Mouse (Mus musculus): ENCODE data around the gene Ccl19.
"Not testable (repeated sequence)": the region's sequence is repeated elsewhere in the genome, so short reads cannot be mapped to it uniquely, and the experiment has no call there.

Ccl19 gene

GRCm38 (mm10) chr4:42756477-42756876, at the start of gene Ccl19:
Ccl19 (minus strand) TSS chr4:42756577.
- DNase-seq (ENCODE audit: low spot score in 2 of 2), result not testable (repeated sequence)

GRCm38 (mm10) chr4:42773893-42774292, 17.5 kb upstream of the Ccl19 start, which contains the start of gene Ccl21a:
Ccl21a (minus strand) TSS chr4:42773993.
- DNase-seq (ENCODE audit: low spot score in 2 of 2), result not testable (repeated sequence)

DNA sequence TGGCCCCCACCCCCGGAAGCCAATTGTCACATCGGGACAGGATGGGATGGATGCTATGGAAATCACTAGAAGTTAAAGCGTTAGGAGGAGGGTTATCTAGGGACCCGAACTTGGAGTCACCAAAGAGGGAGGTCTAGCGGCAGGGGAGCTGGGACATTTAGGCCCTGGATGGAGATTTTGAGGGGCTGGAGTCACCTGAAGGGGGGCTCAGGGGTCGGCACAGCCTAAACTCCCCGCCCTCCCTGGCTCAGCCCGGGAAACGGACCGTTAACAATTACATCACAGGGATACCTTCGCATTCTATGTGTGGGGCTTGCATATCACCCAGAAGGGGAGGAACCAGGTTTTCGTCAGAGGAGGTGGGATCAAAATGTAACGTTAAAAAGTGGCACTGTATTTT, 21.1 kb downstream of the Ccl19 start, which contains the start of gene 4930578G10Rik:
Gene 4930578G10Rik, plus strand, starts transcription at position 301 of the 400 bp plus-strand sequence.
- DNase-seq (ENCODE audit: low spot score in 2 of 2), result not testable (repeated sequence)
